Mouse (Mus musculus) kidney, postnatal 10 days (tissue): ENCODE results near the gene Tmem19.

Experiments
- DNase-seq: peaks from one replicate; pipeline ENCODE4 v3.0.0; 2021; ENCODE audit warnings: mixed read lengths

Tmem19 gene

DNA sequence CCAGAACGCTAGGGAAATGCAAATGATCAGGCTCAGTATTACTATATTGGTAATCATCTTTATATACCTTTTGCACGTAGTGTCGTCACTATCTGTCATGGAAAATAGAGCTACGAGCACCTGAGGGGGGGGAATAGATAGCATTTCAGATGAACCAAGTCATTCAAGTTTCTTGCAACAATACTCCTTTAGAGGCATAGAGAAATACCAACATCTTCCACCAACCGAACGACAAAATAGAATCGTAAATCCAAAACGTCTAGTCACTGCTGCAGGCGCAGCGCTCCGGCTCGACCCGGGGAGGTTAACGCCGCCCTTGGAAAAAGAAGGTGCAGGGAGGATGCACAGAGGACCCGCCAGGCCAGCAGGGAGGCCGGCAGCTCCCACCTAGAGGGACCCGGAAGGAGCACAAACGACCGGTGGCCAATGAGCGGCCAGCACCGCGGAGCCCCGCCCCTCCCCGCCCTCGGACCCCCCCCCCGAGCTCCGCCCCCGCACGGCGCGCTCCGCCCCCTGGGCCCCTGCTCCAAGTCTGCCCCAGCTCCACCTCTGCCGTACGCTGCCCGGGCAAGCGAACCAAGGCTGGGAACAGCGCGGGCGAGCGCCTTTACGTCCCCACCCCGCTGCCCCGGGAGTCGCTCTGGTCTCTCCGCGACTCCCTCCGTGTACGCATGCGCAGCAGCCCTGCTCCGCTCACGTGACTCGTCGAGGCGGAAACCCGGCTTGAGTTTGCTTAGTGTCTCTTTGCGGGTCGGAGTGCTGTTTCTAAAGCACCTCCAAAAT, at the start of gene Tmem19:
Tmem19 (minus strand) TSS at position 662 of the 783 bp plus-strand sequence.
- peak; percentile 98 for DNase-seq

DNA sequence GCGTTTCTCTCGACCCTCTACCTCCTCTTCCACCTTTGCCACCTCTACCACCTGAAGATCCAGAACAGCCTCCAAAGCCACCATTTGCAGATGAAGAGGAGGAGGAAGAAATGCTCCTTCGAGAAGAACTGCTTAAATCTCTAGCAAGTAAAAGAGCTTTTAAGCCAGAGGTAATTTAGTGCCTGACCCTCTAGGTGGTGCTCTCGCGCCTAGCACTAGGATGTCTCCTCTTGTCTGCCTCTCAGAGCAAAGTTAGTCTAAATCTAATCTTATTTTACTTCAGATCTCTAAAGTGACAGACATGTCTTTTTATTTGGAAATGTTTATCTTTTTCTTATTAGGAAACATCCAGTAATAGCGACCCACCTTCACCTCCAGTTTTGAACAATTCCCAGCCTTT, 44.1 kb upstream of the Tmem19 start:
- peak; percentile 77 for DNase-seq

DNA sequence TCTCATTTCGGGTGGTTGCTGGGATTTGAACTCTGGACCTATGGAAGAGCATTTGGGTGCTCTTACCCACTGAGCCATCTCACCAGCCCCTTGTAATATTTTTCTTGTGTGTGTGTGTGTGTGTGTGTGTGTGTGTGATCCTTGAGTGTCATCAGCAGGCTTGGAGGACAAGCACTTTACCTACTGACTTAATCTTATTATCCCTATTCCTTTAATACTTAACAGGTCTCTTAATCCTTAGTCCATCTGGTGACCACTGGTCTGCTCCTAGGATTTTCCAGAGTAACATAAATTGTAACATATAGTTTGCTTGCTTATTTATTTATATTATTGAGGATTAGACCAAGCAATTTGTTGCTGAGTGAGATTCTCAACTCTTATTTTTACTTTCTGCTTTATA, 29.6 kb upstream of the Tmem19 start:
- DNase-seq = no peak

DNA sequence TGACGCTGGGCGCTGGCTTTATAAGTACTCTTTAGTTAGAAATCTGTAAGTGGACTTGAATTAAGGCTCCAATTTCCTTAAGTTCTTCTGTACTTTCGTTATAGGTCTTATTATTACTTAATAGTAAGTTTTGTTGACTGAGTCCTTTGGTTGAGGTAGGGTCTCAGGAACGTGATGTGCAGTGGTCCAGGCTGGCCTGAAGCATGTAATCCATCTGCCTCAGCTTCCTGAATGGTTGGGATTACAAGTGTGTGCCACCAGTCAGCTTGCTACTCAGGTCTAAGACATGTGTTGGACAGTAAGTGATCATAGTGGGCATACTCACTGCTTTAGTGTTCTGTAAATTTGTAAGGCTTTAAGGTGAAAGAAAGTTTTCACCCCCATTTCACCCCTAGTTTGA, 28.8 kb upstream of the Tmem19 start:
- DNase-seq = no peak

DNA sequence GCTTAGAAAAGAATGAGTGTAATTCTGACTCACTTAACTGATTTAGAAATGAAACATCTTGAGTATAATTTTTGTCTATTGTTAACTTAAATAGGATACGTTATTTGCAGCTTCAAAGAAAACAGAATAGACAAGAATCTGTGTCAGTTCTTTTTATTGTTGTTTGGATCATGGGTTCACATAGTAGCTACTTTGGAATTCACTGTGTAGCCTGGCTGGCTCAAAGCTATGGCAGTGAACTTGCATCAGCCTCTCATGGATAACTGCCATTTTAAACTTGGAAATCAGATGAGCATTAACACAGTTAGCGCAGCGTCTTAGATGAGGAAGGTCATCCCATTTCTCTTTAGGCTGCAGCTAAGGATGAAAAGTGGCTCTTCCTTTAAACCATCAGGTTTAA, 25.6 kb upstream of the Tmem19 start:
- no peak for DNase-seq

DNA sequence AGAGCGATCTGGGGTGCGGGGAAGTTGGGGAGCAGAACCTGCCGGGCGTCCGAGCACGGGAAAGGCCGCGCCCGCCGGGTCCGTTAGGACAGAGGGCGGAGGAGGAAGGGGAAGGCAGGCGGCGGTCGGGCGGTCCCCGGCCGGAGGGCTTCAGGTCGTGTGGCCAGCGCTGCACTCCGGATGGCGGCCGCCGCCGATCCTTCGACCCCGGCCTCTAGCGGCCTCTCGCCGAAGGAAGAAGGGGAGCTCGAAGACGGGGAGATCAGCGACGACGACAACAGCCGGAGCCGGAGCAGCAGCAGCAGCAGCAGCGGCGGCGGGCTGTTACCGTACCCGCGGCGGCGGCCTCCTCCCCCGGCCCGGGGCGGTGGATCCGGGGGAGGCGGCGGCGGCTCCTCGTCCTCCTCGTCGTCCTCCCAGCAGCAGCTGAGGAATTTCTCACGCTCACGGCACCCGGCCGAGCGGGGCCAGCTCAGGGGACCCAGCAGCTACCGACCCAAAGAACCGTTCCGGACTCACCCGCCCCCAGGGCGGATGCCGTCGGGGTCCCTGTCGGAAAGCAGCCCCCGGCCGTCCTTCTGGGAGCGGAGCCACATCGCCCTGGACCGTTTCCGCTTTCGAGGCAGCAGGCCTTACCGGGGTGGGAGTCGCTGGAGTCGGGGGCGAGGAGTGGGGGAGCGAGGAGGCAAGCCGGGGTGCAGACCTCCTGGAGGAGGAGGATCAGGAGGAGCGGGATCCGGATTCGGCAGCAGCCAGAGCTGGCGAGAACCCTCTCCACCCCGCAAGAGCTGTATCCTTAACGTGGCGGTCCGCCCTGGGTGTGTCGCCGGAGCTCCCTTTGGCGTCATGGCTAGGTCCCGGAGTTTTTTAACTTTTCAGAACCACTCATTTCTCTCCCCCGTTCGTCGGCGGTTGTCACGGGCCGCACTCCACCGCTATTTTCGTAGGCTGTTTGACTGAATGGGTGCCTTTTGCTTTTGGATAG, 23.0 kb upstream of the Tmem19 start:
- peak; percentile 76 for DNase-seq

DNA sequence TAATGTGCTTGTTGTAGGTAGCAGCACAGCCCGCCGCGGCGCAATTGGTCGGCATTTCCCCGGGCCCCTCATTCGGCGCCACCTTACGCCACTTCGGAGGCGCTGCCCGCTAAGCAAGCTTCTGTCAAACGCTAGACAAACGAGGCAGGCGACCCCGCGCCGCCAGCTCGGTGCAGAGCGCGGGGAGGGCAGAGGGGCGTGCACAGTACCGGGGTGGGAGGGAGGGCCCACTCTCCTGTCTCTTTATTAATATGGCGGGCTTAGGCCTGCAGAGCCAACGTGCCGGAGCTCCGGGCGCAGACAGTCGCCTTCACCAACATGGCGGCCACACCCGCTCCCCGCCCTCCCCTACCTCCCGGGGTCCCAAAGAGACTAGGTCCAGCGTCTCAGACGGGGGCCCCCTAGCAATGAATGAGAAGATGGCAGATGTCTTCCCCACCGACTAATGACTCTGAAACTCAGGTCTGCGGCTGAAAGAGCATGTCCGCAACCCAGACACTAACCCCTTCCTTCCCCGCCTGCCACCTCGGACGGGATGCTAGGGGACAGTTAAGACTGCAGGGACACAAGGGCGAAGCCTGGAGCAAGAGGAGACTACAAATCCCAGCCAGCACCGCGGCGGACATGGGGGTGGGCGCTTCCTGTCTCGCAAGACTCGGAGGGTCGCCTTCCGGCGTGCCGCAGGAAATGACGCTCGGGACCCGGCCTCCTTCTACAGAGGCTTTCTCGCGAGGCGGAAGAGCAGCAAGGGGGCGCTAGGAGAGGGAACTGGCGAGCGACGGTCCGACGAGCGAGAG, 22.1 kb upstream of the Tmem19 start, which contains the start of the genes Thap2 and Zfc3h1:
Thap2 (minus strand) TSS at position 223 of the 797 bp plus-strand sequence.
Zfc3h1 (plus strand) TSS at position 739 of the 797 bp plus-strand sequence.
- DNase-seq = peak; percentile 99

DNA sequence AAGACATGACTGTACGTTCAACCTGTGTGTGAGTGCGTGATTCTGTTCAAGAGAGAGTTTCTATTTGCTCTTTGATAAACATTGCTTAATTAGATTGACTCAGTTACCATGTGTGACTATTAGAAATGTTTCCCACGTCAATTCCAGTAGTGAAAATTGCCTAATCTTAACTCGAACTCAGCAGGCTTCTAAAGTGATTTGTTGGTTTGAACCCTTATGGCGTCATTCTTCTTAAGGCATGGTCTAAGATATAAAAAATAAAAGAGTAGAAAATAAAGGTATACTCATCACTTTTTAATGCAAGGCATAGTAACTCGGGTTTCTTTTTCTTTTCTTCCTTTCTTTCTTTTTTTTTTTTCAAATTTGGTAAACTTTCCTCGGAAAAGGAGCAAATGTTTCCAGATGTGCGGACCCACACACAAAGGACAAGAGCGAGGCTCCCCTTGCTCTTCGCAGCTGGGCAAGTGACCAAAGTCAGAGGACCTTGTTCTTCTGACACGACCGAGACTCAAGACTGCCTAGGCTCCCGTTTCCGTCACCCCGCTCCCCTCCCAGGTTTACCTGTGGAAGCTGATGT, 21.4 kb upstream of the Tmem19 start:
- DNase-seq = no peak

DNA sequence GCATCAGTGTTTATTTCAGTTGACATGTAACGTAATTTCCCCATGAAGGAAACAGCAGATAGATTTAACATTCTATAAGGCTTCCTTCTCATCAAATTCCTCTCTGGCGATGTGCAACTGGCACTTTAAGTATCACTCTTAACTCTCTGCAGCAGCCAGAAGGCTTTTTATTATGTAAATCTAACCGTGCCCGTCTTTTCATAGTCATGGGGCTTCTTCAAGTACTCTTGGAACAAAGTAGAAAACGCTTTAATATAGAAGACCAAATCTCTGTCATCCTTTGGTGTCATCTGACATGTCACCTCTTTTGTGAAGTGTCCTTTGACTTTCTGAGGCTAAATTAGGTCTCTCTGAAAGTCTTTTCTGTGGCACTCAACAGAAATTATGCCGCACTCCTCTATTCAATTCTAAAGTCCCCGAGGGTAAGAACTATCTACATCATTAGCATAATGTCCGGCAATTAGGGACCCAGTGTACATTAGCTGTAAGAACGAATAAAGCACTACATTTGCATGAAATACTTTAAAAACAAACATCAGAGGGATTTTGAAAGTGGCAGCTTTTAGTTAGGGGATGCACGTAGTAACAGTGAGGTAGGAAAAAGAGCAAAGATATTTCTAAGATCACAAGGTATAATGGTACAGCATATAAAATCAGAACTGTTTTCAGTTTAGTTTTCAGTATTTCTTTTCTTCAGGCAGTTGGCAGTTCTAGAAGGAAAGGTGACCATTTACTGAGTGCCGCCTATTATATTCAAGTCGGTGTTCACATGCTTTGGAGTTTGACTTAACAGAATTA, 20.7 kb upstream of the Tmem19 start:
- no peak for DNase-seq

DNA sequence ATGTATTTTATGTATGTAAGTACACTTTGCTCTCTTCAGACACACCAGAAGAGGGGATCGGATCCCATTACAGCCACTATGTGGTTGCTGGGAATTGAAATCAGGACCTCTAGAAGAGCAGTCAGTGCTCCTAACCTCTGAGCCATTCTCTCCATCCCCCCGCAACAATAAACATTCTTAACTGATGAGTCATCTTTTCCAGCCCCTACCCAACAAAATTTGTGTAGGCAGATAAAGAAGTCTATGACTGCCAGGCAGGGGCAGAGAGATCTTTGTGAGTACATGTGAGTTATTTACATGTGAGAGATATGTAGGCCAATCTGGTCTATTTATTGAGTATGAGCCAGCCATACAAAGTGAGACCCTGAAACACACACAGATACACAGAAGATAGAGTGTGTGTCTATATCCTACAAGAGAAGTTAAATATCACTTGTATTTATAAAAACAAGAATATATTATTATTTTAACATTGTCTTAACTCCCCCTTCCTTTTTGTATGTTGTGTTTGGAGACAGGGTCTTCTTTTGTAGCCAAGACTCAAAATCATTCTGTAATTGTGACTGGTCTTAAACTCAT, 19.3 kb upstream of the Tmem19 start:
- no peak for DNase-seq

DNA sequence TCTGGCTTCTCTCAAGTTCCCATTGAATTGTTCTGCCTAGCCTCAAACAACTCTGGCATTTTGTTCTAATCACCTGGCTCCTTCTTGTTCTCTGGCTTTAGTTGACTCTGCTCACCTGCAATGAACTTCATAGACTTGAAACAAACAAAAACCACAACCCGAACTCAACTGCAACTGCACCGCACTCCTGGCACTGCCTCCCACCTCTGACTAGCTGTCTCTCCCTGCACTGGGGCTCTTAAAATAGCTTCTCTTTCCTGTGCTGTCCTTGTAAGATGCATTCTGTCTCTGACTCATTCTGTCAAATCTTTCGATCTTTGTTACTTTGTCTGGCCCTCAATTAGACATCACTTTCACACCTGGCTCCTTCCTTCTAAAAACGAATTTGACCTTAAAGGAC, 850 bp upstream of the Tmem19 start:
- no peak for DNase-seq

DNA sequence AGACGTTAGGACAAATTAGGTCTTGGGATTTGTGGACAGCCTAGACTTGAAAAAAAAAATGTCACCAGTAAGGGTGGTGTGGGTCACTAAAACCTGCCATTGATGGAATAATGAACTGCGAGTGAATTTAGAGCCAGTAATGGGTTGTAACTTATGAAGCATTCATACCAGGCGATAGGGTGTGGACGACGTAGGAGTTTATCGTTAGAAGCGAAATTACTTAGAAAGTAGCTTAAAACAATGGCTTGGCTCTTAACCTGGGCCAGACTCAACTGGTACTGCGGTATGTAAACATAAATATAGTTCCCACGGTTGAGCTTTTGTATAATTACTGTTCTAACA, 293 bp upstream of the Tmem19 start:
- DNase-seq = no peak

DNA sequence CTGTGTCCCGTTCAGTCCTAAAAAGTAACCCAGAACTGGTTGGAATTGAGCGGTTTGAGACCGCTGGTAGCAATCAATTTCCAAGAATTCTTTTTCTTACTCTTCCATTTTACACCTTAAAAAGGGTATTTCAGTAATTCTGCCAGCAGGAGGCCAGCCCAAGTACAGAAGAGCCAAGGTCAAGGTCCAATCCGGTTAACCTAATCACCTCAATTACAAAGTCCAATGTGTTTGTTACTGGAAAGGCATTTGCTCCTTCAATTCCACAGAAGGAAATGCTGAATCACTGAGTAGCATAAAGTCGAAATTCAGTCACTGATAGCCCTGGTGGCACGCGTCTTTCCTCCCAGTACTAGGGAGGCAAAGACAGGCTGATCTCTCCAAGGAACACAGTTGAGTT, 3.2 kb downstream of the Tmem19 start:
- DNase-seq = peak; percentile 34

DNA sequence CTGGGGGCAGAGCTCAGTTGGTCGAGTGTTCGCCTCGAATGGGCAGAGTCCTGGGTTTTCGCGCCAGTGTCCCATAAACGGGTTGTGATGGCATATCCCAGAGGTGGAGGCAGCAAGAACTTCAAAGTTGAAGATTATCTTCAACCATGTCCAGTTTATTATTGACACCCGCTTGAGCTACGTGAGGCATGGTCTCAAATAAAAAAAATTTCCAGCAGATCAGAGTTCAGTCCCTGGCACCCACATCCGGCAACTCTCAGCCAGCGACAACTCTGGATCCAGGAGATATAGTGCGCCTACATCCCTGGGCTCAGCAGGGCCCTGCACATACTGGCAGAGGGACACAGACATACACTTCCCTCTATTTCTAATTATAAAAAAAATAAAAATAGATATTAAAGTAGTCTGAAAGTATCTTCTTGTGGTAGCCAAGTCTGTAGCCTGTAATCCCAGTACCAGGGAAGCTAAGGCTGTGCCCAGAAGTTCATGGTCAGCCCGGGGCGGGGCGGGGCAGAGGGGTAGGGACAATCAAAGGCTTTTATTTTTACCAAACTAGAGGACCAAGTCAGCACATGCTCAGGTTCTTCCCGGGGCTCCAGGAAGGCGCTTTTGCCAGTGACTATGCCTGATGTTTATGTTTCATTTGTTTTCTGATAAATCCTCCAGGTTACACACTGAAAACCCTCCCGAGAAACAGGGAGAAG, 3.9 kb downstream of the Tmem19 start:
- no peak for DNase-seq

DNA sequence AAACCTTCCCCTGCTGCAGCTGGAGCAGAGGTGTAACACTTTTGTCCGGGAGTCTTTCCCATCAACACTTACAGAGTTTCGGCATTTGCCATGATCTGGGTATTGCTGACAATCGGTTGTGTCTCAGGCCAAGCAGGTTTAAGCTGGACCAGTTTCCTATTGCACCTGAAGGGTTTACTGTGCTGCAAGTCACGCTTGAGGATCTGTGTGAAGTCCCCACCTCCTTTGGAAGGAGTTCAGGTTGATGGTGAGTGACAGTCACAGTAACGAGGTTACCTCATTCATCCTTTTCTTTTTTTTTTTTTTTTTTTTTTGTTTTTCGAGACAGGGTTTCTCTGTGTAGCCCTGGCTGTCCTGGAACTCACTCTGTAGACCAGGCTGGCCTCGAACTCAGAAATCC, 6.2 kb downstream of the Tmem19 start:
- DNase-seq = no peak

DNA sequence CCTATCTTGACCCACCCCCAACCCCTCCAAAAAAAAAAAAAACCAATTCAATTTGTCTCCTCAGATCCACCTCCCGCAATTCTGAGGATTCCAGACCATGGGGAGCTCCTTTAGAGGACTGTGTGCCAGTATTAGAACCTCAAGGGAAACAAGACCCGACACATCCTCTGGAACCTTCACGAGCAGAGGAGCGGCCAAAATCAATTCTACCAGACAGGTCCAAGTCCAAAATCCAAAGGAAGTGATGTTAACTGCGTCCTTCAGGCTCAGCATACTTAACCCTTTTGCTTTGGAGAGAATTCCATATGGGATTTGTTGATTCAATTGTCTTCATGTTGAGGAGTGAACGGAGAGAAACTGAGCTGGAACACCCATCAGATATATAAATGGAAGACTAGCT, 7.3 kb downstream of the Tmem19 start:
- no peak for DNase-seq

DNA sequence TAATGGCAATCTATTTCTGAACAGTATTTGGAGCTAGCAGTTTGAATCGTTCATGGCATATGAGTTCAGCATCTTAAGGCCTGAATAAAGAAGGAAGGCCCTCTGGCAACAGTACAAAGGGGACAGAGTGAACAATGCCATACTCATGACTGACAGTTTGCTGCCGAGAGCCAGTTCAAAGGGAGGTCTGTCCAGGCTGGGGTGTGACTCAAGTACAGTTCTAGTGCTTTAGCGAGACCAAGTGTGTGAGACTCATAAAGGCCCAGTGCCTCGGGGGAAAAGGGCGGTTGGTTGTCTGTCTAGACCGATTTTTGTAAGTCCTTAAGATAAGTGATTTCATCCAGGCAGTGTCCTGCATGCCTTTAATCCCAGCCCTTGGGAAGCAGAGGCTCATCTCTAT, 7.7 kb downstream of the Tmem19 start:
- no peak for DNase-seq

DNA sequence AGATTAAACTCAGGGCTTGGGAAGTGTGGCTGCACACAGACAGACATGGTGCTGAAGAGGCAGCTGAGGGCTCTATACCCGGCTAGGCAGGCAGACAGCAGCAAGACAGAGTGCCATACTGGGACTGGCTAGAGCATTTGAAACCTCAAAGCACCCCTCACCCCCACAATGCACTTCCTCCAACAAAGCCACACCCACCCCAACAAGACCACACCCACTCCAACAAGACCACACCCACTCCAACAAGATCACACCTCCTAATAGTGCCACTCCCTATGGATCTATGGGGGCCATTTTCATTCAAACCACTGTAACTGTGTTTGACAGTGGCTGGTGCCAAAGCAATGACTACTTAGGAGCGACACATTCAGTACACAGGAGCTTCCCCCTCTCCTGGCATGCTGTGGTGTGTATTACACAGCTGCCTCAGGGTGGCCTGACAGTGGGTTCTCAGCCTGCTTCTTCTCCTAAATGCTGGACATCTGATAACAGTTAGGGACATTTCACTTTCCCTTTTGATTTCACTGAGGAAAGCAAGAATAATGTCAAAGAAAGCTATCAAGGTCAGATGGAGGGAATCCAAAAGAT, 11.4 kb downstream of the Tmem19 start:
- no peak for DNase-seq

DNA sequence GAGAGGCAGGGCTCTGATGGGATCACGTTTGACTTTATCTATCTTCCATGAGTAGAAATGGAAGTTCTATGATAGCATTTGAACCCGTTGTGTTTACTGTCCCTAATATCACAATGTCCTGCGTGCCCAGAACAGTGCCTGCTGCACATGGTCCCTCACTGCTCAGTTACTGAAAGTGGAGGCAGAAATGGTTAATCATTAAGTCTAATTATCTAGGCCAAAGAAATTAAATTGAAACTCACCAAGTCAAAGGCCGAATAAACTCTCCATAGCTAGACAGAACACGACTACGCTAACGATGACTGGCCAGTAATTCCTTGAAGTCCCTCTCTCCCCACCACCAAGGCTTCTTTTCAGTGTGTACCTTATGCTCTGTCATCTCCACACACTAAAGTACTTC, 12.8 kb downstream of the Tmem19 start:
- DNase-seq = no peak

DNA sequence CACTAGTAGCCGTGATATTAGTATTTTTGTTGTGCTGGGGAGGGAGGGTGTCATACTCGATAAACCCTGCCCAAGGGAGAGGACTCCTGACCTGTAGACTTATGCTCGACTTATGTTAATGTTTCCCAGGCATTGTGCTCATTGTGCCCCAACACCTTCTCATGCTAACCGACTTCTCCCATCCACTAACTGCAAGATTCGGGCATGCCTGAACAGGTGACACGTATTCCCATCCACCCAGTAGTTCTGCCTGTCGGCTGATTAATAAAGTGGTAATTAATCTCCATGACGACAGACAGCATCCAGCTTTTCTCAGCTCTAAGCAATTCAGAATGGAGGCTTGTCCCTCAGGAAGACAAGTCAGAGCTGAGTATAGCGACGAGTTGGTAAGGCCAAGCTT, 13.3 kb downstream of the Tmem19 start:
- DNase-seq = no peak
